Mouse (Mus musculus) layer of hippocampus, postnatal 25 days (tissue): ENCODE data around the gene Shank1. TPM values are rescaled to one million over a fixed set of nuclear protein-coding genes. Genes with fewer than 3 reads are reported as not detected.

Experiments used
- DNase-seq, 2 experiments: peaks; one replicate each; pipeline ENCODE4 v3.0.0; 2022; ENCODE audit warnings: mixed read lengths in 2 of 2, low spot score in 1 of 2; ENCODE audit errors: extremely low spot score in 1 of 2
- total RNA-seq, 2 experiments: library from RNA; stranded (reverse); gene quantifications; 2 replicates each; pipeline ENCODE4 v1.2.3; 2021

Shank1 gene
- total RNA-seq, 2 experiments from 2014 or later, result 502 to 670 TPM

DNA sequence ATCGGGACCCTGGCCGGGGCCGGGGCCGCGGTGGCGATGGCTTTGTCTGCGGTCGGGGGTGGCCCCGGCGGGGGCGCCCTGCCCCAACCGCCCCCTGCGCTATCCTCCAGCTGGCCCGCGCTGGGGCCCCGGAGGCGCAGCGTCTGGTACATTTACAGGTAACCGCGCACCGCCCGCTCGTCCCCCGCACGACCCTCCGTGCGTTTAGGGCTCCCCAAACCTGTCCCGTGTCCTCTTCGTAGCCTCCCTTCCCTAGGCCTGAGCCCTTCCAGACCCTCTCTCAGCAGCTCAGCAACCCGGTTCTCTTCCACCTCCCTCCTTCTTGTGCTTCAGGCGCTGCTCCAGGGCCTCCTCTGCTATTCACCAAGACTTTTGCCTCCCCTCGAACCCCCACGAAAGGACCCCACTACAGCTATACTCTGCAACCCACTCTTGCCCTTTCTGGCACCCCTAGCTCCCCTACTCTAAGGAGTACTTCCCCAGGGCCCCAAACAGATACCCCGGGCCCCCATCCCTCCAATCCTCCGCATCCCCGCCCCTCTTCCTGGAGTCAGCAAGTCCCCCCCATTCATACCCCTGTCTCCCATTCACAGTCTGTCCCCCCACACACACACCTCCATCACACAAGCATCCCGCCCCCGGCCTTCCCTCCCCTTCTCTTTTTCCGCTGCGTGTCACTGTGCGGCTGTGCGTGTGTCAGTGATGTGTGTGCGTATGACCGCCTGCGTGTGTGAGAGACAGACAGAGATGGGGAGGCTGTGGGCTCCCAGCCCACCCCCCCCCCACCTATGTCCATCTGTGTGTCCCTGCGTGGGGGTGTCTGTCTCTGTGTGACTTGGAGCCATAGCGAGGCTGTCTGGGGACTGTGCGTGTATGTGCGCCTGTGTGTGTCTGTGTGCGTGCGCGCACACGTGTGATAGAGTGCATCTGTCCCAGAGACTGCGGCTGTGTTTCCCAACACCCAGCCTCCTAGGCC lies 26.3 kb downstream of the Shank1 start:
- peak; percentile 40 to 41 for DNase-seq

GRCm38 (mm10) chr7:44337121-44337849 lies 27.2 kb downstream of the Shank1 start:
- peak in 1 of 2 experiments; percentile 28 for DNase-seq

GRCm38 (mm10) chr7:44340226-44340625 lies 30.2 kb downstream of the Shank1 start:
- no peak for DNase-seq

DNA sequence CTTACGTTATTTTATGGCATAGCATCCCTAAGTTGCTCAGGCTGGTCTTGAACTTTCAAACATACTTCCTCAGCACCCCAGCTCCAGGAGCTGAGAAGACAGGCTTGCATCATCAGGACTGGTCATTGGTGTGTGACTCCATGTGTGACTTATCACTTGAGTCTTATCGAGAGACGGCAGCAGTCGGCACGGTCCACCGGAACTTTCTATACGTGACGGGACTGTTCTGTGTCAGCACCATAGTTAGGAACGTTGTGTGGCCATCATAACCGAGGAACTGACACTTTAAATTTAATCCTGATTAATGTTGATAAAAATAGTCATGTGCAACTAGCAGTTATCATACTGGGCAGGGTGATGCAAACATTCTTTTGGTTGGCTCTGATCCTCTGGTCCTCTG lies 31.1 kb downstream of the Shank1 start:
- no peak for DNase-seq

- DNase-seq, result no peak
These were observed 31.7 kb downstream of the Shank1 start for GRCm38 (mm10) chr7:44341714-44342113.

DNA sequence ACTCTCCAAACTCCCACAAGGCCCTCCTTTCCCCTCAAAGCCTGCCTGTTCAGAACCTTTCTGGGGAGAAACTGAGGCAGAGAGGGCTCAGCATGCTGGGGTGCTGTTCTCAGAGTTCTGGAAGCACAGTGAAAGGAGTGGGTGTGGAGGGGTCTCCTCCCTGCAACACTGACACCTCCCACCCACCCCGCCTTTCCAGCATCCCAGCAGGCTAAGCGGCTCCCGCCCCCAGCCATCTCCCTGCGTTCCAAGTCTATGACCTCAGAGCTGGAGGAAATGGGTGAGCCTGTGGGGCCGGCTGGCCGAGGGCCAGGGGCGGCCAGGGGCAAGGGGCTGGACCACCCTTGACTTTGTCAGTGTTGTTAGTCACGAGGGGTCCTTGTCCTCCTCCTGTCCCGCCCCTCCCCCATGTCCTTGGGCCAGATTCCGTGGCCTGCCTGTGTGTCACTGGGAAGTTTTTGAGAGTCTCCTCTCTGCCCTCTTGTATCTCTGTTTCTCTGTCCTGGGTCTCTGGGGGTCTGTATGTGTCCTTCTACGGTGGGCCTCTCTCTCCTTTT lies 33.5 kb downstream of the Shank1 start:
- no peak for DNase-seq

- DNase-seq, result no peak
These were observed 34.6 kb downstream of the Shank1 start for GRCm38 (mm10) chr7:44344622-44345021.

- DNase-seq, result no peak
These were observed 39.0 kb downstream of the Shank1 start for GRCm38 (mm10) chr7:44349043-44349442.

DNA sequence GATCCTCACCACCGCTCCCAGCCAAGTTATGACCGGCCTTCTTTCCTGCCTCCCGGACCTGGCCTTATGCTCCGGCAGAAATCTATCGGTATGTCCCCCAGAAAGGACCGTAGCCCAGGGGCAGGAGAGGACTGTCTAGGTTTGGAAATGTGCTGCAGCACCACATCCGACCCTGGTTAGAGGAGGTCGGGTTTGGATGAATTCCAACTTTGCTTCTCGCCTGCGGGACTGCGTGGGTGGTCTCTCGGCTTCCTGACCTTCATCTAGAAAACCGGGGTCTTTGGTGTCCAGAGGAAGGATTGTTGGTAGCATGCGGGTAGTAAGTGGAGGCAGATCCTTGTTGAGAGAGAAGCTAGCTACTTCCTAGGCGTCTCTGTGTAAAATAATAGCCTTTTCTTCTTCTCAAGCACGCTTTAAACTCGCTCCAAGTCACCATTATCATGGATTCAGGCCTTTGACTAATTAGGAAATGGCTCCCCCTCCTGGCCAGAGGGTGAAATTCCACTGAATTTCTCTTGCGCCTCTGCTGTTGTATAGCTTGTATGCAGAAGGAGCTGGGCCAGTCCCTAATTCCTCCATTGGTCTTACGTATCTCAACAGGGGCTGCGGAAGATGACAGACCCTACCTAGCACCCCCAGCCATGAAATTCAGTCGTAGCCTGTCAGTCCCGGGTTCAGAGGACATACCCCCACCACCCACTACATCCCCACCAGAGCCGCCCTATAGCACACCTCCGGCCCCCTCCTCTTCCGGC lies 41.1 kb downstream of the Shank1 start:
- peak; percentile 64 to 73 for DNase-seq

DNA sequence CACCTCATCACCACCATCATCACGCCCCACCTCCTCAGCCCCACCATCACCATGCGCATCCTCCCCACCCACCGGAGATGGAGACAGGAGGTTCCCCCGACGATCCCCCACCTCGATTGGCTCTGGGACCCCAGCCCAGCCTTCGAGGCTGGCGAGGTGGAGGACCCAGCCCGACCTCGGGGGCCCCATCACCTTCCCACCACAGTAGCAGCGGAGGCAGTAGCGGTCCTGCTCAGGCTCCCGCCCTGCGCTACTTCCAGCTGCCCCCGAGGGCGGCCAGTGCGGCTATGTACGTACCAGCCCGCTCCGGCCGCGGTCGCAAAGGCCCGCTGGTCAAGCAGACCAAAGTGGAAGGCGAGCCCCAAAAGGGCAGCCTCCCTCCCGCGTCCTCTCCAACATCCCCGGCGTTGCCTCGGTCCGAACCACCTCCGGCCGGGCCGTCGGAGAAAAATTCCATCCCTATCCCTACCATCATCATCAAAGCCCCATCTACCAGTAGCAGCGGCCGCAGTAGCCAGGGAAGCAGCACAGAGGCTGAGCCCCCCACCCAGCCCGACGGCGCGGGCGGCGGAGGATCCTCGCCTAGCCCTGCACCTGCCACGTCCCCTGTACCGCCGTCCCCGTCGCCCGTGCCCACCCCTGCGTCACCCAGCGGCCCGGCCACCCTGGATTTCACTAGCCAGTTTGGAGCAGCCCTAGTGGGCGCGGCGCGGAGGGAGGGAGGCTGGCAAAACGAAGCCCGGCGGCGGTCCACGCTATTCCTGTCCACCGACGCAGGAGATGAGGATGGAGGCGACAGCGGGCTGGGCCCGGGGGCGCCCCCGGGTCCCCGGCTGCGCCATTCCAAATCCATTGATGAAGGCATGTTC lies 42.1 kb downstream of the Shank1 start:
- no peak for DNase-seq

- DNase-seq, result peak; percentile 32 to 45
These were observed 42.9 kb downstream of the Shank1 start for GRCm38 (mm10) chr7:44352750-44353600.

GRCm38 (mm10) chr7:44353601-44354340 lies 43.7 kb downstream of the Shank1 start:
- no peak for DNase-seq

DNA sequence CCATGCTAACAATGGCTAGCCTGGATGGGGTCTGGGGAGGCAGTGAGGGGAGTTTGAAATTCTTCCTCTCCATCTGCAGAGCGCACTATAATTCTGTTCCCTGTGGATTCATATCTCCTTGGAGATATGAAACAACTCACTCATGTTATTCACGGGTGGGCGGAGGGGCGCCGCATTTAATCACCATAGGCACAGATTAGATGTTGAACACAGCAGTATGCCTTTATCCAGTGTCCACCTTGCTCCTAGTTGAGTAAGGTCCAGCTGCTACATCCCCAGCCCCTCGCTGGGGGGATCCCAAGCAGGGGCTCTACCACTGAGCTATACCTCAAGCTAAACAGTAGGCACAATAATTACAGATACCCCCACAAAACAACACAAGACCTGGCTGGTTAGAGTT lies 45.4 kb downstream of the Shank1 start:
- DNase-seq, result no peak

GRCm38 (mm10) chr7:44356590-44357481 lies 46.8 kb downstream of the Shank1 start:
- no peak for DNase-seq

DNA sequence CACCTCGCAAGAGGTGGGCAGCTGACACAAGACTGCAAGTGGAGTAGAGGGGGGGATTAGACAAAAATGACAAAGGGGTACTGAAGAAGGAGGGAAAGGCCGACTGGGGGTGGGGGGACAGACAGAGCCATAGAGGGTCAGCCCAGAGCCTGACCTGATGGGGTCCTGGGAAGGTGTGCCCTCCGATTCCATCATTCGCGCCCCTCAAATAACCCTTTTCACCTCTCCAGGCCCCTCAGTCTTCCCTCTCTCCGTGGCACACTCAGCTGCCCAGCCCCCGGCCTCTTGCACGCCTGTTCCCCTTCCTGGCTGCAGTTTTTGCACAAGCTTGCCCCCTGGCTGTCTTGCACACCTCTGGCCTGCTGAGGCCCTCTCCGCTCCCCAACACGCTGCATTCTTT lies 47.5 kb downstream of the Shank1 start:
- DNase-seq, result no peak

DNA sequence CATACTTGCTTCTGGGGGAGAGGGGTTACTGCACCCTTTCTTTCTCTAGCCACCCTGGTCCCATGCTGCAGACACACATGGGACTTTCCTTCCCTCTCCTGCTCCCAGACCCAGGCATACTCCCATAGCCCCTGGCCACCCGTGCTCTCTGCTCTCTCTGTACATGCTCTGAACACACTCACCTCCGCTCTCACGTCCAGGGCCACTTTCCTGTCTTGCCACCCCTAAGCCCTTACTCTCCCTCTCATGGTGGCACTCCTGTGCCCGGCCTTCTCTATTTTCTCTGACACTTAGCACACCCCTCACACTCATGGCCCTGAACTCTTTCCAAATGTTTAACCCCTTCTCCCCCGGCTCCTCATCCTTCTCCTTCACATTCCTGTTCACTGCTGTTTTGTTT lies 48.0 kb downstream of the Shank1 start:
- DNase-seq, result no peak
